Mouse (Mus musculus) thymus, adult 2 months (tissue): ENCODE results near the gene Dnah14. TPM values are rescaled to one million over a fixed set of nuclear protein-coding genes. Genes with fewer than 3 reads are reported as not detected.

Source experiments
- DNase-seq: peaks from one replicate; pipeline ENCODE4 v3.0.0; 2021
- H3K27ac ChIP-seq: fragments of 200-500 bp; 2 replicates; pipeline ENCODE4 v1.5.1; 2012; ENCODE audit warnings: low read length, control low read depth; ENCODE audit not compliant: control insufficient read depth, insufficient read depth
- H3K27me3 ChIP-seq: fragments of 200-500 bp; 2 replicates; pipeline ENCODE4 v1.6.1; 2012; ENCODE audit warnings: mild to moderate bottlenecking, low read length, moderate library complexity, mixed read lengths; ENCODE audit not compliant: control insufficient read depth, insufficient read depth
- H3K36me3 ChIP-seq: fragments of 200-500 bp; 2 replicates; pipeline ENCODE4 v1.6.1; 2012; ENCODE audit warnings: mild to moderate bottlenecking, low read length, moderate library complexity; ENCODE audit not compliant: control insufficient read depth, insufficient read depth
- H3K4me1 ChIP-seq: fragments of 200-500 bp; replicated peaks from 2 replicates; pipeline ENCODE4 v1.6.1; 2012; ENCODE audit warnings: low read length; ENCODE audit not compliant: control insufficient read depth, insufficient read depth
- H3K4me3 ChIP-seq: fragments of 200-500 bp; 2 replicates; pipeline ENCODE4 v1.5.1; 2012; ENCODE audit warnings: mild to moderate bottlenecking, low read length, control low read depth, moderate library complexity; ENCODE audit not compliant: control insufficient read depth, insufficient read depth
- CTCF ChIP-seq: fragments of 200-500 bp; IDR thresholded peaks from 2 replicates; pipeline ENCODE4 v1.5.1; 2012; ENCODE audit warnings: mild to moderate bottlenecking, control low read depth, low read length, moderate library complexity, borderline replicate concordance; ENCODE audit not compliant: control insufficient read depth, poor library complexity, insufficient read depth; ENCODE audit errors: extremely low read depth
- POLR2A ChIP-seq: fragments of 200-500 bp; IDR thresholded peaks from 2 replicates; pipeline ENCODE4 v1.6.1; 2012; ENCODE audit warnings: mild to moderate bottlenecking, low read length, control low read depth, moderate library complexity; ENCODE audit not compliant: control insufficient read depth, poor library complexity, insufficient read depth; ENCODE audit errors: extremely low read depth
- WGBS: fragments of 180-500 bp; shearing (Covaris S2); methylation state at CpG from one replicate; pipeline ENCODE4 v1.1.7; 2018; 5-methylcytosine and 5-hydroxymethylcytosine counted together
- polyA plus RNA-seq: library from polyadenylated mRNA; depleted of rRNA; stranded (reverse); fragments of >200 nt; gene quantifications from 2 replicates; pipeline ENCODE4 v1.2.3, GENCODE M21; 2012; rRNA removed

Gene Dnah14
- polyA plus RNA-seq, 1 experiment = 0.09 TPM

DNA sequence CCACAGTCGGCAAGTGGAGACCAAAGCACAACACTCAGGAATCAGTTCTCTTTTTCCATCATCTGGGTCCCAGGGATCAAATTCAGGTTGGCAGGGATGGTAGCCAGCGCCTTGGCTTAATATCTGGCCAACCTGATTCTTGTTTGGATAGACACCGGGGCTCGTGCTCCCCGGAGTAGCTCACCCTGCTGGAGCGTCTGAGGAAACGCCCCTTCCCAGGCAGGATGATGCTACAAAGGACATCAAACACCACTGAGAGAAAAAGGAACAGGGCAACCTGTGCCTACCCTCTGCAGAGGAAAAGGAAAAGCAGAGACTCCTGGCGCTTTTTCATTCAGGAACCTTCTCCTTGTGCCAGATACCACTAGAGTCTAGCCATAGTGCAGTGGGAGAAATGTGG, 287.1 kb downstream of the Dnah14 start:
- DNase-seq = no peak

More for the DNA sequence above, 287.1 kb downstream of the Dnah14 start:
- H3K27me3 ChIP-seq = no peaks in the 10 kb centered on the region
- H3K27ac ChIP-seq = peak overlapping the region; percentile 11; the same call in 1 of the 2 replicates
- TF ChIP-seq CTCF = no peak
- no peak for TF ChIP-seq POLR2A
- 32% methylated on average over 8 of the region's 8 CpGs for WGBS
- H3K36me3 ChIP-seq = no peaks in the 10 kb centered on the region
- peaks cover 76% of the 10 kb centered on the region for H3K4me1 ChIP-seq
- no peak overlapping the region for H3K4me3 ChIP-seq

Other genes starting within 250 kb of the Dnah14 start
- not detected in 2 replicates for gene Cnih3, start 223.9 kb upstream of the Dnah14 start, polyA plus RNA-seq
- gene Ccdc121, start 65.1 kb upstream of the Dnah14 start, polyA plus RNA-seq = not detected in 2 replicates